Mouse (Mus musculus): ENCODE results near the gene Pex5l. TPM values are rescaled to one million over a fixed set of nuclear protein-coding genes. Genes with fewer than 3 reads are reported as not detected.
A peak's percentile ranks its signal among the peaks of the same experiment; 100 is the strongest.

Pex5l gene
- 1.5 and 1.6 TPM in 2 replicates for polyA plus RNA-seq (2015; fragmentation: Nextera tagmentation; extraction: Ambion mirVana)

DNA sequence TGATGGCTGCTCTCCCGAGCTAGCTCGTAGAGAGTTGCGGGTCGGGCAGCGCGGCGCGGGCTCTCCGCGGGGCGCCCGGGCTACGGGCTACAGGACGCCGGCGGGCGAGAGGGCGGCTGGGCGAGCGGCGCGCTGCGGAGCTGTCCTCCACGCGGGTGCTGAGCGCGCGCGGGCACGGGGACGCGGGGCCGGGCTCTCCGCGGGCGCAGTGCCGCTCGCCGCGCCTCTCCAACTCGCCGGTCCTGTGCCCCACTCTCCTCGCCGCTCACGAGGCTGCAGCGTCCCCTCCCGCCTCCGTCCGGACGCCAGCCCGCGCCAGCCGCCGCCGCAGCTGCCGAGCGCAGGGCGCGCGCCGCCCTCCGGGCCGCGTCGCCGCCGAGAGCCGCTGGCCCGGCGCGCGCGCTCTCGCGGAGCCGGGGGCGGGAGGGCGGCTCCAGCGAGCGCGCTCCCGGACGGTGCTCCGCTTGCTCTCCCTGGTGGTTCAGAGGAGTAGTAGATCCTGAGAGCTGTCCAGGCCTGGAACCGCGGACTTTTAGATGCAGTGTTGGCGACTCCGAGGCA lies at the start of gene Pex5l:
Pex5l (minus strand) TSS at position 347 of the 561 bp plus-strand sequence.
- peak within 1 kb of the TSS; percentile 71 for H3K4me3 ChIP-seq (replicated peaks)
- H3K4me1 ChIP-seq (replicated peaks) = peaks cover 9% of the 10 kb centered on the region
- H3K36me3 ChIP-seq = no peaks in the 10 kb centered on the region
- peak within 1 kb of the TSS; percentile 73 for H3K9ac ChIP-seq (replicated peaks)
- no peak within 1 kb of the TSS; the same call in 1 of the 2 replicates for H3K27ac ChIP-seq
- under 1% methylated on average over 70 of the region's 88 CpGs for WGBS
- H3K27me3 ChIP-seq = peaks cover 32% of the 10 kb centered on the region
- peak within 1 kb of the TSS; percentile 94 for H3K4me2 ChIP-seq (replicated peaks)
- H3K9me3 ChIP-seq = no peaks in the 10 kb centered on the region
- ATAC-seq = peak; percentile 95

DNA sequence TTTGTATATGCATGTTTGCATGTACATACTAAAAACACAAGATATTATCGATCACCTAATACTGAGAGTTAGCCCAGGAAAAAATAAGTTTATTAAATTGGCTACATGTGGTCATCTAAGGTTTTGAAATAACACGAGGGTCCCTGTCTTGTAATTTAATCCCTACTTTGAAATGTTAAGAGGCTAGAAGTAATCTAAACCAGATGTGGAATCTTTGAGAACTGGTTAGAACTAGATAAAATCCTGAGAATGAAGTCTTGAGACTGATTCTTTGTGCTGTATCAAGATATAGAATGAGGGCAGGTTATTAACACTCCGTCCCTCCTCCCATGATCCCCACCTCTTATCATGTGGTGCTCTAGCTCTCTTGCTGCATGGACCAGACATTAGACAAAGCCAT lies 22.1 kb upstream of the Pex5l start:
- 75% methylated on average over 3 of the region's 3 CpGs for WGBS
- Histone ChIP-seq H3K36me3 (no peaks in the 10 kb centered on the region), H3K9me3 (no peaks in the 10 kb centered on the region), H3K9ac (replicated peaks) (no peak overlapping the region), H3K27ac (no peak overlapping the region), H3K4me2 (replicated peaks) (no peak overlapping the region), H3K4me3 (replicated peaks) (no peak overlapping the region), H3K4me1 (replicated peaks) (no peaks in the 10 kb centered on the region), H3K27me3 (no peaks in the 10 kb centered on the region)
- no peak for ATAC-seq

DNA sequence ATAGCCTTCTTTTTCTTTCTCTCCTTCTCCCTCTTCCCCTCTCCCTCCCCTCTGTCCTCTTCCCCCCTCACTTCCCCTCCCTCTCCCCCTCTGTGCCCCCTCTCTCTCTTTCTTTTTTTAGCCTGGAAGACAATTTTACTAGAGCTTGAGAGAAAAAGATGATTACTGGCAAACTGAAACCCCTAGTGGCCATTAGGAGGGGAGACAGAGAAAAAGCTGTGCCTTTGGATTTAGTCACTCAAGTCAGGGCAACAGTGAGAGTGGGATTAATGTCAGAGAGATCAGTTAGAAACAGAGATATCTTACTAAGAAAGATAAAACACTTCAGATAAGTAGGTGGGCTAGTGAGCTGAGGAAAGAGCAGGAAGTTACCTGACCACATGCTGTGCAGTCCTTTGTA lies 20.8 kb upstream of the Pex5l start:
- Histone ChIP-seq H3K4me1 (replicated peaks) (no peaks in the 10 kb centered on the region), H3K27ac (no peak overlapping the region), H3K9ac (replicated peaks) (no peak overlapping the region), H3K9me3 (no peaks in the 10 kb centered on the region), H3K27me3 (no peaks in the 10 kb centered on the region), H3K36me3 (no peaks in the 10 kb centered on the region), H3K4me3 (replicated peaks) (no peak overlapping the region), H3K4me2 (replicated peaks) (no peak overlapping the region)
- no peak for ATAC-seq

GRCm38 (mm10) chr3:33143592-33143991 lies 545 bp upstream of the Pex5l start:
- H3K27me3 ChIP-seq = peaks cover 32% of the 10 kb centered on the region
- H3K4me2 ChIP-seq (replicated peaks) = peak overlapping the region; percentile 94
- 84% methylated on average over 7 of the region's 7 CpGs for WGBS
- peaks cover 9% of the 10 kb centered on the region for H3K4me1 ChIP-seq (replicated peaks)
- peak overlapping the region; percentile 71 for H3K4me3 ChIP-seq (replicated peaks)
- H3K9me3 ChIP-seq = no peaks in the 10 kb centered on the region
- no peaks in the 10 kb centered on the region for H3K36me3 ChIP-seq
- H3K9ac ChIP-seq (replicated peaks) = no peak overlapping the region
- ATAC-seq = peak; percentile 41
- H3K27ac ChIP-seq = no peak overlapping the region

DNA sequence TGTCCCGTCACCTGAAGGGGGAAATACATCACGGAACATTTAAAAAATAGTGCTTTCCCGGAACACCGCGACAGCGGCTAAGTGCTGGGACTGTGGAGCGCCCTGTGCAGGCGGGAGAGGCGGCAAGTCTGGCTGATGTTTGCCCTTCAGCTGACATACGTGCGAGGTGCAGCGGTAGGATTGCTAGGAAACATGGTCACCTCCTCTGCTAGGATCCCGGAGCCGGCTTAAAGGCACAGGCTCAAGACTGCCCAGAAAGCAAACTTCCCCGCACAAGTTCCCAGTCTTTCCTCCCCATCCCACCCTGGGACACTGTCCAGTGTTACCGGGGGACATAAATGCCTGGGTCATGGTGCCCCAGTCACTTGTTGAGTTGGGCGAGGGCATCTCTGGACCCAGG lies 649 bp downstream of the Pex5l start:
- Histone ChIP-seq H3K36me3 (no peaks in the 10 kb centered on the region), H3K9me3 (no peaks in the 10 kb centered on the region), H3K4me2 (replicated peaks) (peak overlapping the region; percentile 94), H3K4me1 (replicated peaks) (peaks cover 9% of the 10 kb centered on the region), H3K27ac (no peak overlapping the region), H3K27me3 (peaks cover 32% of the 10 kb centered on the region), H3K4me3 (replicated peaks) (peak overlapping the region; percentile 71), H3K9ac (replicated peaks) (peak overlapping the region; percentile 73)
- under 1% methylated on average over 17 of the region's 17 CpGs for WGBS
- ATAC-seq = no peak; the same call in 1 of the 2 replicates

- H3K27ac ChIP-seq = no peak overlapping the region
- no peaks in the 10 kb centered on the region for H3K9me3 ChIP-seq
- H3K36me3 ChIP-seq = no peaks in the 10 kb centered on the region
- no peaks in the 10 kb centered on the region for H3K27me3 ChIP-seq
- H3K4me3 ChIP-seq (replicated peaks) = no peak overlapping the region
- H3K4me2 ChIP-seq (replicated peaks) = no peak overlapping the region
- H3K9ac ChIP-seq (replicated peaks) = no peak overlapping the region
- no peaks in the 10 kb centered on the region for H3K4me1 ChIP-seq (replicated peaks)
- ATAC-seq = no peak
Observed at GRCm38 (mm10) chr3:33129944-33130343, 13.1 kb downstream of the Pex5l start.

- no peak overlapping the region for H3K27ac ChIP-seq
- ATAC-seq = no peak
- H3K9me3 ChIP-seq = no peaks in the 10 kb centered on the region
- no peak overlapping the region for H3K4me2 ChIP-seq (replicated peaks)
- no peaks in the 10 kb centered on the region for H3K36me3 ChIP-seq
- no peaks in the 10 kb centered on the region for H3K27me3 ChIP-seq
- no peak overlapping the region for H3K9ac ChIP-seq (replicated peaks)
- 90% methylated on average over 5 of the region's 5 CpGs for WGBS
- peaks cover 4% of the 10 kb centered on the region; the same call in 1 of the 2 replicates for H3K4me1 ChIP-seq (replicated peaks)
- H3K4me3 ChIP-seq (replicated peaks) = no peak overlapping the region
Observed at GRCm38 (mm10) chr3:33124796-33125195, 18.3 kb downstream of the Pex5l start.

GRCm38 (mm10) chr3:33105785-33106184 lies 37.3 kb downstream of the Pex5l start:
- WGBS = 93% methylated on average over 2 of the region's 2 CpGs
- no peaks in the 10 kb centered on the region for H3K9me3 ChIP-seq
- H3K4me3 ChIP-seq (replicated peaks) = no peak overlapping the region
- no peak overlapping the region for H3K9ac ChIP-seq (replicated peaks)
- no peaks in the 10 kb centered on the region for H3K4me1 ChIP-seq (replicated peaks)
- no peak for ATAC-seq
- H3K4me2 ChIP-seq (replicated peaks) = no peak overlapping the region
- no peaks in the 10 kb centered on the region for H3K27me3 ChIP-seq
- H3K36me3 ChIP-seq = no peaks in the 10 kb centered on the region
- no peak overlapping the region for H3K27ac ChIP-seq

- Histone ChIP-seq H3K9ac (replicated peaks) (no peak overlapping the region), H3K4me2 (replicated peaks) (no peak overlapping the region), H3K9me3 (no peaks in the 10 kb centered on the region), H3K4me1 (replicated peaks) (no peaks in the 10 kb centered on the region), H3K36me3 (no peaks in the 10 kb centered on the region), H3K27me3 (no peaks in the 10 kb centered on the region), H3K27ac (no peak overlapping the region), H3K4me3 (replicated peaks) (no peak overlapping the region)
- no peak for ATAC-seq
- WGBS = 92% methylated on average over 6 of the region's 6 CpGs
Observed at GRCm38 (mm10) chr3:33103501-33103900, 39.5 kb downstream of the Pex5l start.

DNA sequence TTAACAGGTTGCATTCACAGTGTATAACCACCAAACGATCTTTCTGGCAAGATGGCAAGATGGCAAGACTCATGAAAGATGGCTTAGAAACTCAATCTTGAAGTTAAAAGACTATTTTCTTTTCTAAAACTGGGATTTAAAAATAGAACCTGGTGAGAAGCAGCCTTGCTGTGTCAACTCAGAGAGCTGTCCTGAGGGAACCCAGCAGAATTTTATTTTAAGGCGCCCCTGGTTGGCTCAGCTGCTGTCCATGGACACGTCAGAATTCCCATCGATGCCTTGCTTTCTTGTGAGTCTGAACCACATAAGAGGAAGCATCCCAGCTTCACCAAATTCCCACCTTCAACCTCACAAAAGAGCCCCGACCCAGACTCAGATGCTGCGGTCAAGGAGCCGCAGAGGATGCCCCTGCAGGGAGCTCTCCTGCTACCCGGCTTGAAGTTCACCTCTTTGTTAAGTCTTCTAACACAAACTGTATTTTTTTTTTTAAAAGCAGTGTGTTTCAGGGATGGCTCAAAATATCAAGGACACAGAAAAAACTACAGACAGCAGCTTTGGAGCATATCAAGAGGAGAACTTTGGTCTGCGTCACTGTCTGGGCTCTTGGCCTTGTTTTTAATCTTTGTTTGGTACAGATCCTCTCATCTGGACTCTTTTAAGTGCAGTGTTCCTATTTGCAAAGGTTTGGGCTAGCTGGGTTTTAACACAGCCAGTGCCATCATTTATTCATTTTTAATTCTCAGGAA lies 44.3 kb downstream of the Pex5l start:
- Histone ChIP-seq H3K9me3 (no peaks in the 10 kb centered on the region), H3K4me2 (replicated peaks) (no peak overlapping the region), H3K36me3 (no peaks in the 10 kb centered on the region), H3K4me3 (replicated peaks) (no peak overlapping the region), H3K9ac (replicated peaks) (no peak overlapping the region), H3K27me3 (no peaks in the 10 kb centered on the region), H3K27ac (no peak overlapping the region), H3K4me1 (replicated peaks) (peaks cover under 1% of the 10 kb centered on the region)
- ATAC-seq = no peak
- 78% methylated on average over 9 of the region's 9 CpGs for WGBS

- no peak overlapping the region for H3K4me2 ChIP-seq (replicated peaks)
- peak; percentile 62; the same call in 1 of the 2 replicates for ATAC-seq
- H3K9me3 ChIP-seq = no peaks in the 10 kb centered on the region
- no peak overlapping the region for H3K27ac ChIP-seq
- peaks cover 20% of the 10 kb centered on the region for H3K4me1 ChIP-seq (replicated peaks)
- no peak overlapping the region for H3K9ac ChIP-seq (replicated peaks)
- 32% methylated on average over 6 of the region's 6 CpGs for WGBS
- H3K4me3 ChIP-seq (replicated peaks) = no peak overlapping the region
- H3K27me3 ChIP-seq = no peaks in the 10 kb centered on the region
- no peaks in the 10 kb centered on the region for H3K36me3 ChIP-seq
Observed at GRCm38 (mm10) chr3:33093646-33094045, 49.4 kb downstream of the Pex5l start.

DNA sequence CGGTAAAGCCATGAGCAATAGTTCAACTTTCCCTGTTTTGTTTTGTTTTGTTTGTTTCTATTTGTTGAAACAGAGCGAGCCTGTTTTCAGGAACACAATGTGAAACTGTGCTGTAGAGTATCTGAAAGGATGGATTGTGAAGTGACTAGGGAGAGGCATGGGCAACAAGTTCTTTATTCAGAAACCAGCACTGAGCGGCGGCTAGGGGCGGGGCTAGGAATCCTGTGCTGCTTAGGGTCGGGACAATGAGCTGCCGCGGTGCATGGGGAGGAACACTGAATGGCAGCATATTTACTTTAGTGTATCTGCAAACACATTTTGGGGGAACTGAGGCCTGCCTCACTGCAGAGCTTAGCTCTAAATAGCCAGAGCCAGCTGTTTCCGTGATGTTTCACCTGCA lies 53.0 kb downstream of the Pex5l start:
- peak; percentile 89 for ATAC-seq
- Histone ChIP-seq H3K4me3 (replicated peaks) (peak overlapping the region; percentile 15), H3K4me2 (replicated peaks) (peak overlapping the region; percentile 49), H3K27me3 (no peaks in the 10 kb centered on the region), H3K9ac (replicated peaks) (no peak overlapping the region), H3K27ac (no peak overlapping the region), H3K36me3 (no peaks in the 10 kb centered on the region), H3K9me3 (no peaks in the 10 kb centered on the region), H3K4me1 (replicated peaks) (peaks cover 20% of the 10 kb centered on the region)
- 11% methylated on average over 9 of the region's 9 CpGs for WGBS

Measured in midbrain, embryonic 13.5 days (tissue).